15 mouse cellular contexts compared by ENCODE assay signal in the genomic region with DNA sequence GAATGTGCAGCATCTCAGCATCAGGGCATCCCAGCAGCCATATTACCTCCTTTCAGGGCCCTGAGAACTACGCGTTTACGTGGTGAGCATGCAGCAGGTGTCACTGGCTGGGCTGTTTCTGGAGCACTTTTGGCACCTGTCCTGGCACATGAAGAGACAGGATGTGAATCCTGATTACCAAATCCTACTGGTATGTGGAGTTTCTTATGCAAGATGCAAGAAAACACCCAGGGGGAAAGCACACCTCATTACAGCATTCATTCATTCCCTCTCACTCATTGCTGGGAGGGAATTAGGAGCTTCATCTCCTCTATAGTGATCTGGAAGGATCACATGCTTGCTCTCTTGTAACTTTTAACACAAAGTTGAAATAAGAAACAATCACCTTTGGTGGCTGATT.
"Had no signal": no experiment of that assay in that cellular context is flagged by ENCODE, and none has a peak within 500 bp of the region (broad histone marks: within the 10 kb centered on the region; RNA-seq: fewer than 3 reads in every experiment).

No protein-coding gene starts in this region.

- ATAC-seq: inflammation-experienced regulatory T-cells, adult 6 months; intestine, postnatal 0 days; liver, embryonic 12.5 days had no signal

- H3K27me3 ChIP-seq: liver, embryonic 12.5 days; lung, embryonic 15.5 days; neural tube, embryonic 13.5 days had no signal

- H3K4me2 ChIP-seq: liver, embryonic 12.5 days; lung, embryonic 15.5 days; neural tube, embryonic 13.5 days had no signal

- H3K36me3 ChIP-seq: limb, embryonic 10.5 days; liver, embryonic 12.5 days; lung, embryonic 15.5 days; midbrain, embryonic 10.5 days; neural tube, embryonic 13.5 days had no signal

- H3K27ac ChIP-seq: left cerebral cortex, adult 2 months; liver, embryonic 12.5 days; midbrain, embryonic 10.5 days; neural tube, embryonic 13.5 days had no signal

- H3K9me3 ChIP-seq: limb, embryonic 10.5 days; liver, embryonic 12.5 days; lung, embryonic 15.5 days; midbrain, embryonic 10.5 days; neural tube, embryonic 13.5 days had no signal

- H3K4me3 ChIP-seq: left cerebral cortex, adult 2 months; limb, embryonic 10.5 days; liver, embryonic 12.5 days; lung, embryonic 15.5 days; midbrain, embryonic 10.5 days; neural tube, embryonic 13.5 days had no signal

- H3K4me1 ChIP-seq: liver, embryonic 12.5 days; midbrain, embryonic 10.5 days; neural tube, embryonic 13.5 days had no signal

- H3K9ac ChIP-seq: liver, embryonic 12.5 days; lung, embryonic 15.5 days; neural tube, embryonic 13.5 days had no signal

- DNase-seq: kidney, adult 8-10 months; kidney, postnatal 25 days; midbrain, embryonic 14.5 days; retina, postnatal 1 day; right cerebral cortex, postnatal 14 days; thymus, adult 18-20 months; thymus, postnatal 14 days had no signal
